Mouse (Mus musculus) MEL (cell line): ENCODE measurements around the gene Dclk3.

Source experiments
- CTCF ChIP-seq, 3 experiments: IDR thresholded peaks in 2 of 3; conservative IDR thresholded peaks in 1 of 3; 2 replicates each; pipeline ENCODE4 v1.5.1; 2011 to 2012; ENCODE audit warnings: low read length in 3 of 3, low read depth in 2 of 3, mild to moderate bottlenecking in 2 of 3, improper control_type of control experiment in 1 of 3, inconsistent platforms in 1 of 3, mixed read lengths in 1 of 3, moderate library complexity in 1 of 3; ENCODE audit not compliant: control insufficient read depth in 1 of 3, insufficient read depth in 1 of 3, poor library complexity in 1 of 3, severe bottlenecking in 1 of 3
- ELF1 ChIP-seq: IDR thresholded peaks from 2 replicates; pipeline ENCODE4 v1.6.1; 2014; ENCODE audit warnings: low read depth, mild to moderate bottlenecking, inconsistent platforms, low read length, improper control_type of control experiment, moderate library complexity
- EP300 ChIP-seq, 2 experiments: IDR thresholded peaks; 2 replicates each; pipeline ENCODE4 v1.6.1; 2011; ENCODE audit warnings: improper control_type of control experiment in 2 of 2, low read length in 2 of 2, low read depth in 1 of 2, mild to moderate bottlenecking in 1 of 2
- GABPA ChIP-seq: IDR thresholded peaks from 2 replicates; pipeline ENCODE4 v1.6.1; 2012; ENCODE audit warnings: low read depth, mild to moderate bottlenecking, inconsistent platforms, low read length, improper control_type of control experiment, moderate library complexity
- GATA1 ChIP-seq: IDR thresholded peaks from 2 replicates; pipeline ENCODE4 v1.6.1; 2011; ENCODE audit warnings: low read depth, low read length, improper control_type of control experiment
- KAT2A ChIP-seq: conservative IDR thresholded peaks from 2 replicates; pipeline ENCODE4 v1.6.1; 2012; ENCODE audit warnings: low read depth, low read length, improper control_type of control experiment, inconsistent platforms
- MAZ ChIP-seq: IDR thresholded peaks from 2 replicates; pipeline ENCODE4 v1.6.1; 2012; ENCODE audit warnings: low read depth, mild to moderate bottlenecking, inconsistent platforms, low read length, improper control_type of control experiment
- MYC ChIP-seq: IDR thresholded peaks from 2 replicates; pipeline ENCODE4 v1.6.1; 2011; ENCODE audit warnings: low read depth, mild to moderate bottlenecking, low read length, improper control_type of control experiment, moderate library complexity
- NELFE ChIP-seq: IDR thresholded peaks from 2 replicates; pipeline ENCODE4 v1.6.1; 2011; ENCODE audit warnings: low read depth, low read length, improper control_type of control experiment
- POLR2A ChIP-seq, 2 experiments: IDR thresholded peaks; 2 replicates each; pipeline ENCODE4 v1.6.1; 2011 to 2012; ENCODE audit warnings: low read length in 2 of 2, mild to moderate bottlenecking in 2 of 2, control low read depth in 1 of 2, improper control_type of control experiment in 1 of 2, low read depth in 1 of 2, moderate library complexity in 1 of 2; ENCODE audit not compliant: control insufficient read depth in 1 of 2, insufficient read depth in 1 of 2, poor library complexity in 1 of 2
- POLR2AphosphoS5 ChIP-seq: IDR thresholded peaks from 2 replicates; pipeline ENCODE4 v1.6.1; 2012; ENCODE audit warnings: low read depth, borderline replicate concordance, mild to moderate bottlenecking, inconsistent platforms, low read length, moderate library complexity, mixed read lengths
- SIN3A ChIP-seq: IDR thresholded peaks from 2 replicates; pipeline ENCODE4 v1.6.1; 2012; ENCODE audit warnings: low read length, improper control_type of control experiment, inconsistent platforms
- USF1 ChIP-seq: IDR thresholded peaks from 2 replicates; pipeline ENCODE4 v1.6.1; 2014; ENCODE audit warnings: low read depth, mild to moderate bottlenecking, inconsistent platforms, low read length, improper control_type of control experiment, moderate library complexity
- ZC3H11A ChIP-seq: IDR thresholded peaks from 2 replicates; pipeline ENCODE4 v1.6.1; 2012; ENCODE audit warnings: low read depth, mild to moderate bottlenecking, inconsistent platforms, low read length, improper control_type of control experiment

DNA sequence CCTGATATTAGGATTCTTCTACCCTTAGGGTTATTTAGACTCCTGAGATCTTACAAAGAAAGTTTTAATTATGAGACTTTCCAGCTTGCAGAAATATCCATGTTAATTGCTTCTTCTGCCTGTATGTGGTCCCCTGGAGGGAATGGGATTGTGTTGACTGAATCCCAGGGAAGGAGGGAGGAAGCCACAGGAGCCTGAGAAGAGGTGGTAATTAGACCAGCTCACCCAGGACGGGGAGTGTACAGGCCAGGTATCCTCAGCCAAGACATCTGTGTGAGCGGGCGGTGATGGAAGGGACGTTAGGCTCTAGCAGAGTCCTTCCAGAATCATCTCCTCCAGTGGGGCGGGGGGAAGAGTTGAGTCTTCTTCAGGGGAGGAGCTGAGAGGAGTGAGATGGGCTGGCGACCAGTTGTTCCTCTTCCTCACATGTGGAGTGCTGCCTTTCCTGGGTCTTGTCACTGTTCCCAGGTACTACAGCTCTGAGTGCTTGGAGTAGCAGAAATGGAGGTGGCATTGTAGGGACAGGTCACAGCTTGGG is 37.7 kb downstream of the Dclk3 start:
- TF ChIP-seq CTCF (IDR thresholded peaks at IDR 0.05 in 2 of 3, conservative IDR thresholded peaks at IDR 0.05 in 1 of 3; ENCODE audit: control insufficient read depth in 1 of 3, insufficient read depth in 1 of 3, low read depth in 2 of 3, low read length in 3 of 3, poor library complexity in 1 of 3, severe bottlenecking in 1 of 3) (no peak), POLR2AphosphoS5 (no peak), ZC3H11A (no peak), EP300 (IDR thresholded peaks at IDR 0.05; ENCODE audit: low read depth in 1 of 2, low read length in 2 of 2) (no peak), SIN3A (no peak), MYC (no peak), POLR2A (IDR thresholded peaks at IDR 0.05; ENCODE audit: control insufficient read depth in 1 of 2, insufficient read depth in 1 of 2, low read depth in 1 of 2, low read length in 2 of 2, poor library complexity in 1 of 2) (no peak), NELFE (no peak), KAT2A (no peak), MAZ (no peak), GATA1 (no peak), GABPA (no peak), ELF1 (no peak), USF1 (no peak)
